Mouse (Mus musculus) ES-Bruce4 (cell line): Measurements from ENCODE around the gene Gls.

ENCODE experiments used
- CTCF ChIP-seq: IDR thresholded peaks from one replicate; pipeline ENCODE4 v1.8.1; 2011; ENCODE audit warnings: low read depth, low read length
- EP300 ChIP-seq: IDR thresholded peaks from 2 replicates; pipeline ENCODE4 v1.6.1; 2011; ENCODE audit warnings: low read depth, low read length; ENCODE audit not compliant: insufficient read depth
- POLR2A ChIP-seq: IDR thresholded peaks from one replicate; pipeline ENCODE4 v1.8.1; 2011; ENCODE audit warnings: low read length; ENCODE audit not compliant: insufficient read depth

DNA sequence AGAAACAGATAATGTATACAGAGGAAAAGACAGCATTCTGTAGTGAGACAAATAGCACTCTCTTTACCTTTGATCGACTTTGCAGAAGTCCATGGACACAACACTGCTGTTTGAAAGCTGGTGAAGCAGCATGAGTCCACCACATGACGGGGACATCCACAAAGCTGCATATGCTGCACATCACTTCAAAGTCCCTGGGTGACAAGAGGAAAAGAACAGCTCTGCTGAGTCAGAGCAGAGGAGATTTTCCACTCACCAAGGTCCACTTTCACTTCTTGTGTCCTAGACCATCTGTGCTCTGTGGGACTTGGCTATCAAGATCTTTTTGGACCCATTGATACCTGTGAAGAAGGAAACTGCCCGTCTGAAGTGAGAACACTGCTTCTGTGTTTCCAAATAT is 41.2 kb upstream of the Gls start:
- TF ChIP-seq POLR2A (no peak), CTCF (no peak), EP300 (no peak)
